Mouse (Mus musculus) left cerebral cortex, postnatal 14 days (tissue): Measurements from ENCODE around the gene Slc5a12. TPM values are rescaled to one million over a fixed set of nuclear protein-coding genes. Genes with fewer than 3 reads are reported as not detected.
A peak's percentile ranks its signal among the peaks of the same experiment; 100 is the strongest.

Source experiments
- DNase-seq, 2 experiments: peaks; one replicate each; pipeline ENCODE4 v3.0.0; 2021 to 2022; ENCODE audit warnings: low spot score in 2 of 2, mixed read lengths in 1 of 2
- intact Hi-C: fragments of 180-260 bp; cut with DNase I; formaldehyde crosslinking; loops from one replicate; pipeline ENCODE4 v1.15.1; 2025
- long read RNA-seq, 2 experiments: library from polyadenylated mRNA; stranded (forward); transcript quantifications; one replicate each; pipeline ENCODE4 v2.0.0; 2021
- total RNA-seq, 2 experiments: library from RNA; stranded (reverse); gene quantifications; 2 replicates each; pipeline ENCODE4 v1.2.3; 2021

Slc5a12 gene
- total RNA-seq: not detected
- long read RNA-seq, experiment 1: 0 reads
- long read RNA-seq, experiment 2: 0 reads

GRCm38 (mm10) chr2:110596932-110597331, at the start of gene Slc5a12:
TSS of gene Slc5a12 (plus strand) at chr2:110597298.
- intact Hi-C loops: no loop called here
- no peak for DNase-seq

GRCm38 (mm10) chr2:110556098-110556497, 41.0 kb upstream of the Slc5a12 start:
- intact Hi-C loops: no loop called here
- DNase-seq: no peak

- intact Hi-C loops: no loop called here
- no peak for DNase-seq
Observed at GRCm38 (mm10) chr2:110562621-110563020, 34.5 kb upstream of the Slc5a12 start.

DNA sequence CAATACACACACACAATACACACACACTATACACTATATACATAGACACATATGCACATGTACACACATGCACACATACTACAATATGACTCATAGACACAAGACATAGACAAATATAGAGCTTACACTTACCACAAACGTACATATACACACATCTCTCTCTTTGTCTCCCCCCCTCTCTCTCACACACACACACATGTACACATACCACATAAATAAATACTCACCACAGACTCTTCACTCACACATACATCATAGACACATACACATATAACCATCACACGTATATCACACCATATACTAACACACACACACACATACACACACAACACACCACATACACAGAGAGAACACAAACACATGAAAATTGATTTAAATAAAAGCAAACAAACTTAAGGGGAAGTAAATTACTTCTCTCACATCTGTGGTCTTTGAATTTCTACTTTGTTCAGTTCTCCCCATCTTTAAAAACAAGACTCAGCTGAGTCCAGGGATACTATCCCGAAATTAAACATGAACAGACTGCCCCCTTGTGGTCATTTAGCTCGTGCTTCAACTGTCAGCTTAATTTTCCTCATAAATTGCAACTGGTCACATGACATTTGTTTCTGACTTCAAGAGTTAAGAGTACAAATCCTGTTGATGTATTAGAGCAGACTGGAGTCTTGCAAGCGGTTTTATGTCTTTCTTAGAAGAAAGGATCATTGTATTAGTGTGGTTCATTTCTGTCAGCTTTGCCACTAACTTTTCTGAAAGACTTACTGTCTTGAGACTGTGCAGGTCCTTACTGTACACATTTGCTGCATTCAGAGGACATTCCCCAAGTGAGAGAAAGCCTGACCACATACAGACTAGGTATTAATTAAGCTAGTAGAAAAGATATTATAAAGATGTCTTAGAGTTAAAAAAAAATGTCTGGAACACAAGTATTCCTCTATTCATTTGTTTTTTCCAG, 32.1 kb upstream of the Slc5a12 start:
- intact Hi-C loops: loop anchor here (1.0 to 5.0 kb wide), 2 partner anchors 336 to 663 kb away; no protein-coding TSS in a partner anchor
- DNase-seq: peak; percentile 78 to 79

DNA sequence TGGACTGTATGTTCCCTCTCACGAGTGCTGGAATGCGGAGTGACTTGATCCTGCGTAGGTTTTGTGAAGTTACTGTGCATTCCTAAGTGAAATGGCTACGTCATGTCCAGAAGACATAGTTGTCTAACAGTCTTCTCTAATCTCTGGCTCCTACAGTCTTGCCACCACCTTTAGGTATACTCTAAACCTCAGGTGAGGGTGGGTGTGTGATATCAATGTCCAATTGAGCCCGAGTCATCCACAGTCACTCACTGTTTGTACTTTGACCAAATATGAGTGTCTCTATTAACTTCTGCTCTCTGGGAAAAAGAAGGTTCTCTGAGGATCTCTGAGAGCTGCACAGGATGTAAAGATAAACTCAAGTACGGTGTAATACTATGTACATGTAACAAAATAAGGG, 10.4 kb upstream of the Slc5a12 start:
- intact Hi-C loops: no loop called here

GRCm38 (mm10) chr2:110590007-110590406, 7.1 kb upstream of the Slc5a12 start:
- DNase-seq: no peak
- intact Hi-C loops: no loop called here

More for the DNA sequence above, 10.4 kb upstream of the Slc5a12 start:
- no peak for DNase-seq

DNA sequence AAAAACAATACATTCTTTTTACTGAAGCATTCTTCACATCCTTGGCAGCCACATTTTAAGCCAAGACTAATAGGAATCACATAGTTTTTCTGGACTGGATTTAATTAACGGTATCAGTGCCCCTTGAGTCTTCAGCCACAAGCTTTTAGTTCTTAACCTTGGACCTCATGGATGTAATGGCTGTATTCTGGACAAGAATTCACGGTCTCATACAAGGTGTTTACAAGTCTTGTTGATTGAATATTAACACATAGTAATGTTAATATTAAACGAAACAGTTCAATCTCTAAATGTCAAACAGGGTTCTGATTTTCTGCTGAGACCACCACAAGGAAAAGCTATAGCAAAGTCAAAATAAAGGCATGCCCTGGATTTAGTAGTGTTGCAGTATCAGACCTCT, 4.8 kb upstream of the Slc5a12 start:
- intact Hi-C loops: no loop called here
- DNase-seq: no peak

- intact Hi-C loops: no loop called here
- DNase-seq: no peak
Observed at GRCm38 (mm10) chr2:110644358-110644757, 47.3 kb downstream of the Slc5a12 start.

GRCm38 (mm10) chr2:110644846-110645245, 47.7 kb downstream of the Slc5a12 start:
- intact Hi-C loops: no loop called here

GRCm38 (mm10) chr2:110663329-110663728, 66.2 kb downstream of the Slc5a12 start:
- intact Hi-C loops: loop anchor here (10.0 kb wide), 1 partner anchor 391 kb away; no protein-coding TSS in a partner anchor
- DNase-seq: peak; percentile 56 to 67

More at GRCm38 (mm10) chr2:110644846-110645245, 47.7 kb downstream of the Slc5a12 start:
- DNase-seq: no peak

- intact Hi-C loops: no loop called here
- DNase-seq: no peak
Observed at GRCm38 (mm10) chr2:110671071-110671624, 74.0 kb downstream of the Slc5a12 start.

Other genes with a start within 250 kb of the Slc5a12 start
- gene Fibin, start 234.1 kb upstream of the Slc5a12 start, total RNA-seq: 1 to 10 TPM; 4.0 to 5.5 TPM
- gene Muc15, start 124.0 kb downstream of the Slc5a12 start, total RNA-seq: under 1 TPM; 0.20 to 0.51 TPM